Mouse (Mus musculus) right cerebral cortex, postnatal 36 days (tissue): ENCODE data around the gene Pcbd1.
A peak's percentile ranks its signal among the peaks of the same experiment; 100 is the strongest.

Experiments used
- DNase-seq, 2 experiments: peaks; one replicate each; pipeline ENCODE4 v3.0.0; 2022; ENCODE audit warnings: low spot score in 2 of 2, mixed read lengths in 1 of 2

Gene Pcbd1

DNA sequence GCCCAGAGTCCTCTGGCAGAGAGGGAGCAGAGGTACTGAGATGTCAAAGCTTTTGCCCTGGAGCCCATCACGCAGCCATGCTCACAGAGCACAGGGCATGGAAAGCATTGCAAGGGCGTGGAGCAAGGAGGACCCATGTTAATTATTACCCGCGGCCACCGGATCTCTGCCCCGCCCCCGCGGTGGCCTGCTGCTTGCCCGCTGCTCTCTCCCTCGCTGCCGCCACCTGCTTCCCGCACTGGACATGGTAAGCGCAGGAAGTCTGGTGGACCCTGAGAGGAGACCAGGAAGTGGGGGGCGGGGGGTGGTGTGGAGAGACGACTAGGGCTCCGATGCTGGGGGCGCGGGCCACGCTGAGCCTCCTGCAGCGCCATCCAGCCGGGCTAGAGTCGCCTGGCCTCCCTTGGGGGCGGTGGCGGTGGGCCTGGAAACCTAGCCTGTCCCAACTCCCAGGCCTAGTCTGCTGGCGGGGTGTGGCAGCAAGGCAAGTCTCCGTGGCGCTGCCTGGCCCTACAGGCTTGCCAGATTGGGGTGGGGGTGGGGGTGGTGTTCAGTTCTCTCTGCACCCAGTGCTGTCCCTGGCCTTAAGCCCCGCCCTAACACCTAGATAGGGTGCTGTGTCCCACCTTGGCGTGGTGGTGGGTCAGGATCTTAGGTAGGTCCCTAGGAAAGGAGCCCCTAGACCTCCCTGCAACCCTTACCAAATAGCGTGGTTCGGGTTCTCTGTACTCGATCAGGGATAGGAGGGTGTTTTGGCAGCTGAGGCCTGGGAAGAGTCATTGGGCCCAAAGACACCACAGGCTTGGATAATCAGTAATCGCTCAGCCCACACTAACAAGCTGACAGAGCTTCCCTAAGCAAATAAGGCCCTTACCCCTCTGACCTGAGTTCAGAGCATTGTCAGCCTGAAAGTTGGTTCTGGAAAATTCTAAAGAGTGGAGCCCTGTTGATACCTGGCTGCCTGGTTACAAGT, at the start of gene Pcbd1:
Pcbd1 (plus strand) TSS at position 162 of the 973 bp plus-strand sequence.
- DNase-seq = no peak

- DNase-seq = no peak
These were observed 49.5 kb upstream of the Pcbd1 start for GRCm38 (mm10) chr10:61039657-61040056.

GRCm38 (mm10) chr10:61045081-61045480, 44.0 kb upstream of the Pcbd1 start:
- no peak for DNase-seq

GRCm38 (mm10) chr10:61051993-61052613, 37.0 kb upstream of the Pcbd1 start:
- DNase-seq = peak; percentile 39

DNA sequence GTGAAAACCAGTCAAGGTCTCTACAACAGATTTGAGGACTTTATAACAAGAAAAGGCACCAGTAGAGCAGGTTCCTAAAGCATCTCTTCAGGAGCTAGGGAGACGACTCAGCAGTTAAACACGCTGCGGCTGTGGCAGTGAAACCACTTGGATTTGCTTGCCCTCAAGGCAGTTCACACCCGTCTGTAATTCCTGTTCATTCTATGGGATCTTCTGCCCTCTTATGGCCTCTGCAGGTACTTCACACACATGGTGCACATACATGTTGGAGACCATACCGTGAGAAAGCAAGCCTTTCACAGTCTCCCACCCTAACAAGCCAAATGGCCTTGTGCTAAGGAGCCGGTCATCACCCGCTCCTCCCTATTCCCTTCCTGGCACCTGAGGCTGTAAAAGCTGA, 32.5 kb upstream of the Pcbd1 start:
- no peak for DNase-seq

DNA sequence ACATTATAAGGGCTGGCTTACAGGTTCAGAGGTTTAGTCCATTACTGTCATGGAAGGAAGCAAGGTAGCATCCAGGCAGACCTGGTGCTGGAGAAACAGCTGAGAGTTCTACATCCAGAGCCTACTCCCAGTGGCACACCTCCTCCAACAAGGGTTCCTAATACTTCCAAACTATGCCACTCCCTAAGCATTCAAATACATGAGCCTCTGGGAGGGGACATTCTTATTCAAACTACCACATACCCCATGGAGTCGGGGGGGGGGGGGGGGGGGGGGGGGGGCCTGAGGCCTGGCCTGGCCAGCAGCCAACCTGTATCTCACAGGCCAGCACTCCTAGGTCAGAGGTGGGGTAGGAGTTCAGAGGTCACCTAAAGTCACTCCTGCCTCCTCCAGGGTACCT, 30.0 kb upstream of the Pcbd1 start:
- DNase-seq = no peak

GRCm38 (mm10) chr10:61059543-61060110, 29.5 kb upstream of the Pcbd1 start:
- DNase-seq = no peak

DNA sequence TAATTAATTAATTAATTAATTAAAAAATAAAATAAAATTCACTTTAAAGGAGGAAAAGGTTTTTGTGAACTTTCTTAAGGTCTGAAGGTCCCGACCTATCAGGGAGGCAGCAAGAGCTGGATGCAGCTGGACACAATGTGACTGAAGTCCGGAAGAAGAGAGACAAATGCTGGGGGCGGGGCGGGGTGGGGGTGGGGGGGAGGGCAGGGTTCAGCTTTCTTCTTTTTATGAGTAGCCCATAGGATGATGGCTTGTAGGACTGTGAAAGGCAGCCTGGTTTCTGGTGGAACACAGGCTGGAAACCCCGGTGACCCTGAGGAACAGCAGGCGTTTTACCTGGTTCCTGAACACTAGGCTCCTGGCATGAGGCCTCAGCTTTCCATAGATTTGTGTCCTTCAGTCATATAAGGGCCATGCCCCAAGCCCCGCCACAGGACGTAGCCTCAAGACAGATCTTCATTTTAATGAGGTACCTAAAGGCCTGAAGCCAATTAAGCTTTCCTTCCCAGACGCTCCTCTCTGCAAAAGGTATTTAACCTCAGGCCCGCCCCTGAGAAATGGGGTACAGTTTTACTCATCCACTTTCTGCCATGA, 25.8 kb upstream of the Pcbd1 start:
- DNase-seq = no peak

- DNase-seq = no peak
These were observed 24.5 kb upstream of the Pcbd1 start for GRCm38 (mm10) chr10:61064635-61065034.

- no peak for DNase-seq
These were observed 23.7 kb upstream of the Pcbd1 start for GRCm38 (mm10) chr10:61065287-61066005.

GRCm38 (mm10) chr10:61068436-61069192, 20.5 kb upstream of the Pcbd1 start:
- DNase-seq = peak; percentile 33 to 45

DNA sequence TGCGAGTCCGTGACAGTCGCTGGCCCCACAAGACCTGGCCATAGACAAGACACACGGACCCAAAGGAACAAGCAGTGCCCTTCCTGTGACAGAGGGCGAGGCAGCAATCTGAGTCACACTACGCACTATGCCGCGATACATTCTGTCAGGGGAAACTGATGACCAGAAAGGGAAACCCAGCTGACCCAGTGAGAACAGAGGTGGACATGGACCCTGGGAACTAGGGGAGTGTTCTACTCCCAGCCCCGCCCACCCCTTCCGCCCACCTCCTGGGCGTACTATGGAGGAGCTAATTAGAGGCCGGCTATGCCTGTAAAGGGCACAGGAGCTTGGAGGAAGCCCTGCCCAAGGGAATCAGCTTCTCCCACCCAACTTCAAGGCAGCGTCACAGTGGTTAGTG, 19.9 kb upstream of the Pcbd1 start:
- DNase-seq = no peak

- DNase-seq = peak; percentile 15 to 40
These were observed 16.8 kb upstream of the Pcbd1 start for GRCm38 (mm10) chr10:61072324-61072723.

GRCm38 (mm10) chr10:61074643-61075042, 14.5 kb upstream of the Pcbd1 start:
- DNase-seq = no peak

GRCm38 (mm10) chr10:61075607-61076006, 13.5 kb upstream of the Pcbd1 start:
- no peak for DNase-seq

- peak in 1 of 2 experiments; percentile 47 for DNase-seq
These were observed 8.8 kb upstream of the Pcbd1 start for GRCm38 (mm10) chr10:61080227-61080930.

GRCm38 (mm10) chr10:61080931-61081255, 8.2 kb upstream of the Pcbd1 start:
- no peak for DNase-seq

DNA sequence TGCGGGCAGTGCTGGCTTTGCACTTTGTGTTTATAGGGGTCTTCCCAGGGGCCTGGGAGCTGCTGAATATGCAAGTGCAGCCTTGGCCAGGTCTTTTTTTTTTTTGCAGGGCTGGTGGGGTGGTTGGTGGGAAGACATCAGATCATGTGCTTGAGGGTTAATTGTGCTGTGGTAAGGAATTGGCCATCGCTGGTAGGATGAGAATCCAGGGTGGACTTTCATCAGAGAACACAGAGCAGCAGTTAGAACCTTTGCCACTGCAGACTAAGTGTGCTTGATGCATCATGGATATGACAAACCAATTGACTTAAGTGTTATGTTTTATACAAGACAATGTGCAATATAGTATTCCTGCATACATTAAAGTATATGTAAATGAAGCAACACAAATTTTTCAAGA, 3.8 kb upstream of the Pcbd1 start:
- DNase-seq = no peak

GRCm38 (mm10) chr10:61086502-61086901, 2.6 kb upstream of the Pcbd1 start:
- DNase-seq = no peak

- DNase-seq = no peak
These were observed 663 bp upstream of the Pcbd1 start for GRCm38 (mm10) chr10:61088468-61088867.
